Mouse (Mus musculus): Measurements from ENCODE around the gene Pygm.

DNA sequence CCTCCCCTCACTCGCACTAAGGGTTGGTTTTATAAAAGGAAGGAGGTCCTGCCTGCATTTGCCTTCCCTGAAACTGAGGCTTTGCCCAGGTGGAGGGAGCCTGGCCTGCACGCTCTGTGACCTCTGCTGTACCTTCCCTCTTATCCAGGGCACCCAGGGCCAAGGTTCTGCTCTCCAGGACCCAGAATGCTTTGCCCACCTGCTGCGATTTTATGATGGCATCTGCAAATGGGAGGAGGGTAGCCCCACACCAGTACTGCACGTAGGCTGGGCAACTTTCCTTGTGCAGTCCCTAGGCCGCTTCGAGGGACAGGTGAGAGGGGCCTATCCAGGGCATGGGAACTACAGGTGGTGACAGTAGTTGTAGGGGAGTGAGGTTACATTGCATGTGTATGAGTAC is 45.0 kb upstream of the Pygm start:
- TF ChIP-seq CTCF (IDR thresholded peaks at IDR 0.05; ENCODE audit: insufficient read depth, low read depth, low read length) (no peak), POLR2A (IDR thresholded peaks at IDR 0.05; ENCODE audit: insufficient read depth, low read depth, low read length) (no peak)

Data from olfactory bulb, adult 2 months (tissue).